Comparison of ENCODE assay signal across 8 mouse cellular contexts in the genomic region with DNA sequence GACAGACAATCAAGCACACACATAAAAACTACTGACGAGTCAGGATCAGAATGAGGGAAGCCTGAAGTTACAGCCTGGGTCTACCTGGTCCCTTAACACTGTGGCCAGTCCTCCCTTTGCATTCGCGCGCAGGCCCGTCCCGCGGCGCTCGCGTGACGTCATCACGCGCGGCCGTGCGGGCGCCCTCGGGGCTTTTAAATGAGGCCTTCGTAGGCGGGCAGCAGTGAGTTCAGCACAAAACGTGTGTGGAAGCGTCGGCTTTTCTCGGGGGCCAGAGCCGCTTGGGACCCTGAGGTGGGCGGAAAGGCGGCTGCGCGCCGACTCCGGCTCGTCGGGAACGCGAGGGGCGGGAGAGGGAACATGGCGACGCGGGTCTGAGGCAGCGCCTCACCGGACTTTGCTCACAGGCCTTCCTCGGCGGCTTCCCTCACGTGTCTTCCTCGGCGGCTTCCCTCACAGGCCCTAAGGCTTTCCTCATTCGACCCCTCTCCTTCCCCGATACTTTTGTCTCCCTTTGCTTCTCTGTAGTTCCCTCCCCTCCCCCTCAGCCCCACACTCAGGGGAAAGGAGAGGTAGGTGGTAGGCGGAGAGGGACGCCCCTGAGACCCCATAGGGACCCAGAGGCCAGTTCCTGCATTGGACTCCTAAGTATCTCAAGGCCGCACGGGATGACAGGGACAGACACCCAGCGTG. TPM values are rescaled to one million over a fixed set of nuclear protein-coding genes. Genes with fewer than 3 reads are reported as not detected.
DNase-seq lines count a peak whose midpoint lies in the region; ATAC-seq and TF ChIP-seq lines count a peak whose summit lies in the region.

A gene (plus strand): TSS at position 147 of the 693 bp plus-strand sequence.

- H3K9me3 ChIP-seq in G1E (replicated peaks) = no peaks in the 10 kb centered on the region
- H3K9me3 ChIP-seq in forebrain, embryonic 16.5 days (ENCODE audit: control insufficient read depth, low read length) = no peaks in the 10 kb centered on the region
- H3K9me3 ChIP-seq in lung, embryonic 15.5 days = no peaks in the 10 kb centered on the region

- peak; percentile 74 for ATAC-seq in G1E (ENCODE audit: extremely low read depth, insufficient number of reproducible peaks, low FRiP score, poor library complexity, severe bottlenecking)
- ATAC-seq in forebrain, embryonic 16.5 days = peak; percentile 92
- peak; percentile 82 for ATAC-seq in lung, embryonic 15.5 days (ENCODE audit: borderline replicate concordance, extremely low read depth, low FRiP score, low TSS enrichment)

- peaks cover 15% of the 10 kb centered on the region for H3K36me3 ChIP-seq in G1E (replicated peaks)
- no peaks in the 10 kb centered on the region for H3K36me3 ChIP-seq in forebrain, embryonic 16.5 days (ENCODE audit: control insufficient read depth, insufficient read depth)
- no peaks in the 10 kb centered on the region for H3K36me3 ChIP-seq in lung, embryonic 15.5 days

- DNase-seq in G1E (ENCODE audit: low spot score) = peak; percentile 82
- peak; percentile 79 for DNase-seq in cerebellum, adult 11-12 months
- peak; percentile 80 for DNase-seq in heart, postnatal 4 days
- peak; percentile 45 to 68 for DNase-seq in layer of hippocampus, adult 8-10 months (ENCODE audit: low spot score in 2 of 2)
- DNase-seq in ovary, adult 18-20 months (ENCODE audit: low spot score) = peak; percentile 60
- peak; percentile 81 for DNase-seq in thymus, postnatal 0 days (ENCODE audit: low spot score)

- peak within 1 kb of the TSS; percentile 91 for H3K27ac ChIP-seq in forebrain, embryonic 16.5 days (ENCODE audit: low read length)
- H3K27ac ChIP-seq in lung, embryonic 15.5 days = peak within 1 kb of the TSS; percentile 91

- peak within 1 kb of the TSS; percentile 79 for H3K4me2 ChIP-seq in forebrain, embryonic 16.5 days (ENCODE audit: low read length)
- H3K4me2 ChIP-seq in lung, embryonic 15.5 days = peak within 1 kb of the TSS; percentile 88

- no peak for TF ChIP-seq CTCF in G1E (IDR thresholded peaks at IDR 0.05; ENCODE audit: low read depth, low read length)

- H3K4me1 ChIP-seq in G1E (ENCODE audit: insufficient read depth, low read depth, low read length) = peaks cover 18% of the 10 kb centered on the region
- H3K4me1 ChIP-seq in forebrain, embryonic 16.5 days (replicated peaks; ENCODE audit: control insufficient read depth, insufficient read depth, low read length) = peaks cover 11% of the 10 kb centered on the region
- peaks cover 7% of the 10 kb centered on the region for H3K4me1 ChIP-seq in lung, embryonic 15.5 days

- WGBS in forebrain, embryonic 16.5 days = under 1% methylated on average over 48 of the region's 53 CpGs
- WGBS in lung, embryonic 15.5 days = under 1% methylated on average over 42 of the region's 53 CpGs

- H3K4me3 ChIP-seq in G1E (ENCODE audit: low read depth, low read length) = peak within 1 kb of the TSS; percentile 94
- peak within 1 kb of the TSS; percentile 90 for H3K4me3 ChIP-seq in forebrain, embryonic 16.5 days (replicated peaks; ENCODE audit: low read length)
- H3K4me3 ChIP-seq in lung, embryonic 15.5 days = peak within 1 kb of the TSS; percentile 59

- peak within 1 kb of the TSS; percentile 94 for H3K9ac ChIP-seq in forebrain, embryonic 16.5 days (replicated peaks; ENCODE audit: low read depth, low read length)
- H3K9ac ChIP-seq in lung, embryonic 15.5 days = peak within 1 kb of the TSS; percentile 82

- H3K27me3 ChIP-seq in G1E (ENCODE audit: insufficient read depth, low read length) = no peaks in the 10 kb centered on the region
- H3K27me3 ChIP-seq in forebrain, embryonic 16.5 days (replicated peaks; ENCODE audit: control insufficient read depth, insufficient read depth, low read length) = no peaks in the 10 kb centered on the region
- H3K27me3 ChIP-seq in lung, embryonic 15.5 days = no peaks in the 10 kb centered on the region

RNA-seq across cellular contexts. Expression of the gene that starts here (rescaled TPM):
- total RNA-seq in G1E (2014; fragmentation: Nextera tagmentation) (44.6 and 44.9 TPM in 2 replicates), G1E (2017) (22.8 and 29.1 TPM in 2 replicates)
- polyA plus RNA-seq in G1E (2012) = 0.99 TPM in 2 replicates
- polyA plus RNA-seq in forebrain, embryonic 16.5 days (2015; fragmentation: Nextera tagmentation; extraction: Ambion mirVana) = 14.1 and 15.9 TPM in 2 replicates
- total RNA-seq in heart, postnatal 4 days (2021) = 1 to 10 TPM; 8.3 to 9.2 TPM
- 10 to 100 TPM; 12.2 to 15.5 (median 13.5) TPM for total RNA-seq in layer of hippocampus, adult 8-10 months (2022)
- polyA plus RNA-seq in lung, embryonic 15.5 days (2015; fragmentation: Nextera tagmentation; extraction: Ambion mirVana) = 20.4 and 20.6 TPM in 2 replicates
- 18.2 and 20.8 TPM in 2 replicates for polyA plus RNA-seq in thymus, postnatal 0 days (2015; fragmentation: Nextera tagmentation; extraction: Ambion mirVana)

Comparison
In these comparisons a context has a peak if more than half of its experiments do, and no peak if none do; other contexts are left out.
1. Peak in every context shown above with its lines: DNase-seq, ATAC-seq, H3K4me3 ChIP-seq and H3K27ac ChIP-seq.